In the genomic region with DNA sequence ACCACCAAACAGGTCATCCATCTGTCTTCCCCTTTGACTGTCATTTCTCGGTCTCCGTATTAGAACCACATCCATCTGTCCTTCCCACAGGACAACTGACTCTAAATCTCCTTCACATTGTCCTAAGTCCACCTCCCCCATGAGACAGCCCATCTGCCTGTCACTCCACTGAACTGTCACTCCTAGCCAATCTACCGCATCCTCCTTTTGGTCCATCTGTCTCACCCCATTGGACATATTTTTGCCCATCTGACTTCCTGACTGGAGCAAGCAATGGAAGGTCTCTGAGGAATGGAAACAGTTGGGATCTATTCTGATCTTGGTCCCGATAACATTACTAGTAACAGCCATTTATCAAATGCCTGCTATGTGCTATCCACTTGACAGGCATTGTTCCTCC, we compare ENCODE assay signal across 14 mouse cellular contexts.
DNase-seq lines count a peak whose midpoint lies in the region; ATAC-seq and TF ChIP-seq lines count a peak whose summit lies in the region.
"Had no signal": no experiment of that assay in that cellular context is flagged by ENCODE, and none has a peak within 500 bp of the region (broad histone marks: within the 10 kb centered on the region; RNA-seq: fewer than 3 reads in every experiment).

No protein-coding gene starts in this region.

- TF ChIP-seq POLR2A in lung, adult 2 months (IDR thresholded peaks at IDR 0.05; ENCODE audit: borderline replicate concordance, extremely low read depth, low read depth, low read length): no peak

- no peaks in the 10 kb centered on the region for H3K9me3 ChIP-seq in heart, embryonic 10.5 days
- no peaks in the 10 kb centered on the region for H3K9me3 ChIP-seq in intestine, embryonic 16.5 days (ENCODE audit: control insufficient read depth, low read length)
- H3K9me3 ChIP-seq: midbrain, embryonic 13.5 days had no signal

- H3K27ac ChIP-seq in heart, embryonic 10.5 days: peak overlapping the region; percentile 63; the same call in 1 of the 2 replicates
- H3K27ac ChIP-seq in intestine, embryonic 16.5 days (ENCODE audit: low read length): peak overlapping the region; percentile 31
- H3K27ac ChIP-seq: midbrain, embryonic 13.5 days had no signal

- no peaks in the 10 kb centered on the region for H3K27me3 ChIP-seq in heart, embryonic 10.5 days (ENCODE audit: insufficient read depth, poor library complexity, severe bottlenecking)
- no peaks in the 10 kb centered on the region for H3K27me3 ChIP-seq in intestine, embryonic 16.5 days (replicated peaks; ENCODE audit: control insufficient read depth, insufficient read depth, low read length)
- H3K27me3 ChIP-seq: Patski had no signal

- no peak for DNase-seq in heart, embryonic 10.5 days (ENCODE audit: low spot score)
- DNase-seq in heart, postnatal 25 days (ENCODE audit: low spot score): no peak
- peak; percentile 46 for DNase-seq in layer of hippocampus, adult 9-11 months
- no peak for DNase-seq in layer of hippocampus, postnatal 25 days (ENCODE audit: extremely low spot score in 1 of 2, low spot score in 1 of 2)
- no peak for DNase-seq in natural killer cell, adult 2 months (ENCODE audit: low spot score in 2 of 2)
- DNase-seq in thymus, postnatal 36 days: no peak
- DNase-seq in lung, adult 2 months: no peak
- DNase-seq: B cell, adult 2 months; kidney, adult 9 months; lung, postnatal 4 days; right cerebral cortex, postnatal 14 days had no signal

- 0 out of 2 replicates have a peak, but pooled peaks have one; percentile 18 for ATAC-seq in intestine, embryonic 16.5 days
- ATAC-seq: midbrain, embryonic 13.5 days; Patski had no signal

- H3K4me2 ChIP-seq in intestine, embryonic 16.5 days (ENCODE audit: low read depth, low read length): no peak overlapping the region
- H3K4me2 ChIP-seq: midbrain, embryonic 13.5 days had no signal

- no peaks in the 10 kb centered on the region for H3K36me3 ChIP-seq in heart, embryonic 10.5 days
- H3K36me3 ChIP-seq in intestine, embryonic 16.5 days (ENCODE audit: control insufficient read depth, insufficient read depth, low read length): no peaks in the 10 kb centered on the region
- H3K36me3 ChIP-seq: midbrain, embryonic 13.5 days had no signal

- no peak for TF ChIP-seq CTCF in lung, adult 2 months (IDR thresholded peaks at IDR 0.05; ENCODE audit: insufficient read depth, low read length)

- H3K9ac ChIP-seq in intestine, embryonic 16.5 days (ENCODE audit: low read depth, low read length): no peak overlapping the region
- H3K9ac ChIP-seq: midbrain, embryonic 13.5 days had no signal

- 73% methylated on average over 4 of the region's 4 CpGs for WGBS in heart, embryonic 10.5 days
- 64% methylated on average over 4 of the region's 4 CpGs for WGBS in intestine, embryonic 16.5 days
- WGBS in lung, adult 2 months: 53% methylated on average over 4 of the region's 4 CpGs

- H3K4me3 ChIP-seq in heart, embryonic 10.5 days: no peak overlapping the region
- H3K4me3 ChIP-seq in intestine, embryonic 16.5 days (ENCODE audit: low read length): no peak overlapping the region
- no peak overlapping the region for H3K4me3 ChIP-seq in lung, adult 2 months (replicated peaks; ENCODE audit: extremely low read depth, low read depth, low read length)
- H3K4me3 ChIP-seq: midbrain, embryonic 13.5 days had no signal

- peaks cover 49% of the 10 kb centered on the region for H3K4me1 ChIP-seq in heart, embryonic 10.5 days
- H3K4me1 ChIP-seq in intestine, embryonic 16.5 days (ENCODE audit: control insufficient read depth, insufficient read depth, low read length): peaks cover 9% of the 10 kb centered on the region; the same call in 1 of the 2 replicates
- H3K4me1 ChIP-seq in lung, adult 2 months (ENCODE audit: control insufficient read depth, insufficient read depth, low read length): no peaks in the 10 kb centered on the region

- intact Hi-C loops in heart, postnatal 25 days (cut with DNase I): no loop called here
